Mouse (Mus musculus) T-cell, adult 66 days (primary cell): ENCODE measurements around the gene Tut4. TPM values are rescaled to one million over a fixed set of nuclear protein-coding genes. Genes with fewer than 3 reads are reported as not detected.

Experiments used
- total RNA-seq, 2 experiments: library from RNA; stranded (reverse); gene quantifications; 3 replicates in 1 of 2; 4 replicates in 1 of 2; pipeline ENCODE4 v1.2.4; 2023

The Tut4 gene
- total RNA-seq = 100 to 1,000 TPM; 168 to 176 TPM

GRCm38 (mm10) chr4:108459231-108460155 lies at the start of gene Tut4:
Tut4 (plus strand) TSS chr4:108459426.

GRCm38 (mm10) chr4:108578840-108579742 lies 119.9 kb downstream of the Tut4 start, which contains the start of the genes Prpf38a and Orc1:
Prpf38a (minus strand) TSS chr4:108579336.
Orc1 (plus strand) TSS chr4:108579423.

Other genes with a start within 250 kb of the Tut4 start
- under 1 TPM in 1 of 2 experiments, not detected in 1; 0.47 TPM for gene Zyg11a, start 241.4 kb upstream of the Tut4 start, total RNA-seq
- 10 to 100 TPM; 41.3 to 43.7 TPM for gene Zyg11b, start 158.3 kb upstream of the Tut4 start, total RNA-seq
- gene Coa7, start 131.3 kb upstream of the Tut4 start, total RNA-seq = 10 to 100 TPM; 20.5 to 21.4 TPM
- gene Shisal2a, start 76.1 kb upstream of the Tut4 start, total RNA-seq = not detected
- gene Gpx7, start 52.5 kb upstream of the Tut4 start, total RNA-seq = under 1 TPM in 1 of 2 experiments, not detected in 1; 0.44 TPM
- gene Prpf38a, start 119.9 kb downstream of the Tut4 start, total RNA-seq = 10 to 100 TPM; 56.9 to 57.0 TPM
- 1 to 10 TPM; 2.8 to 2.9 TPM for gene Orc1, start 120.0 kb downstream of the Tut4 start, total RNA-seq
- gene Cc2d1b, start 160.5 kb downstream of the Tut4 start, total RNA-seq = 100 to 1,000 TPM; 117 to 121 TPM